Mouse (Mus musculus) bone marrow, adult 2 months (tissue): Measurements from ENCODE around the gene Zmiz2. TPM values are rescaled to one million over a fixed set of nuclear protein-coding genes. Genes with fewer than 3 reads are reported as not detected.
"Not testable (repeated sequence)": the region's sequence is repeated elsewhere in the genome, so short reads cannot be mapped to it uniquely, and the experiment has no call there.

Experiments
- H3K27ac ChIP-seq: fragments of 200-500 bp; 2 replicates; pipeline ENCODE4 v1.5.1; 2012; ENCODE audit warnings: low read depth, mild to moderate bottlenecking, control low read depth, inconsistent platforms, low read length; ENCODE audit not compliant: control insufficient read depth, poor library complexity, insufficient read depth
- H3K4me1 ChIP-seq: fragments of 200-500 bp; 2 replicates; pipeline ENCODE4 v1.6.1; 2011; ENCODE audit warnings: low read length; ENCODE audit not compliant: control insufficient read depth, insufficient read depth
- H3K4me3 ChIP-seq: fragments of 200-500 bp; replicated peaks from 2 replicates; pipeline ENCODE3; 2011; ENCODE audit warnings: mild to moderate bottlenecking, low read depth, low read length, control low read depth; ENCODE audit not compliant: control insufficient read depth
- CTCF ChIP-seq: fragments of 200-500 bp; IDR thresholded peaks from 2 replicates; pipeline ENCODE4 v1.5.1; 2011; ENCODE audit warnings: low read length, control low read depth; ENCODE audit not compliant: control insufficient read depth, insufficient read depth
- POLR2A ChIP-seq: fragments of 200-500 bp; IDR thresholded peaks from 2 replicates; pipeline ENCODE4 v1.6.1; 2011; ENCODE audit warnings: low read depth, mild to moderate bottlenecking, control low read depth, low read length, borderline replicate concordance; ENCODE audit not compliant: control insufficient read depth
- WGBS: fragments of 180-500 bp; shearing (Covaris S2); methylation state at CpG from one replicate; pipeline ENCODE4 v1.1.7; 2018; 5-methylcytosine and 5-hydroxymethylcytosine counted together
- polyA plus RNA-seq: library from polyadenylated mRNA; stranded (reverse); fragments of >200 nt; gene quantifications from 2 replicates; pipeline ENCODE4 v1.2.4, GENCODE M21; 2011; ENCODE audit warnings: low replicate concordance; ENCODE audit not compliant: missing spikeins, insufficient read depth, insufficient read length

Zmiz2 gene
- polyA plus RNA-seq, 1 experiment = 42.3 TPM

- TF ChIP-seq CTCF = no peak
- TF ChIP-seq POLR2A = no peak
- Histone ChIP-seq H3K4me1 (no peaks in the 10 kb centered on the region; the same call in 1 of the 2 replicates), H3K4me3 (no peak overlapping the region), H3K27ac (no peak overlapping the region)
- WGBS = 91% methylated on average over 5 of the region's 5 CpGs
Measured at GRCm38 (mm10) chr11:6403830-6404405, 15.0 kb downstream of the Zmiz2 start.

- TF ChIP-seq POLR2A = no peak
- no peak for TF ChIP-seq CTCF
- no peak overlapping the region for H3K4me3 ChIP-seq
- peak overlapping the region; percentile 22 for H3K27ac ChIP-seq
- 87% methylated on average over 9 of the region's 9 CpGs for WGBS
- H3K4me1 ChIP-seq = no peaks in the 10 kb centered on the region; the same call in 1 of the 2 replicates
Measured at GRCm38 (mm10) chr11:6404699-6405566, 16.1 kb downstream of the Zmiz2 start.

GRCm38 (mm10) chr11:6405591-6406081 is 16.8 kb downstream of the Zmiz2 start:
- peaks cover 1% of the 10 kb centered on the region for H3K4me1 ChIP-seq
- H3K27ac ChIP-seq = peak overlapping the region; percentile 22
- H3K4me3 ChIP-seq = no peak overlapping the region
- TF ChIP-seq CTCF = no peak
- no peak for TF ChIP-seq POLR2A
- 60% methylated on average over 4 of the region's 4 CpGs for WGBS

GRCm38 (mm10) chr11:6406251-6407161 is 17.6 kb downstream of the Zmiz2 start:
- 28% methylated on average over 14 of the region's 14 CpGs for WGBS
- Histone ChIP-seq H3K27ac (peak overlapping the region; percentile 3; the same call in 1 of the 2 replicates), H3K4me1 (peaks cover 1% of the 10 kb centered on the region), H3K4me3 (no peak overlapping the region)
- no peak for TF ChIP-seq POLR2A
- TF ChIP-seq CTCF = no peak

GRCm38 (mm10) chr11:6407162-6407621 is 18.3 kb downstream of the Zmiz2 start:
- H3K4me1 ChIP-seq = peaks cover 1% of the 10 kb centered on the region

GRCm38 (mm10) chr11:6410050-6410602 is 21.3 kb downstream of the Zmiz2 start:
- no peak overlapping the region for H3K27ac ChIP-seq
- H3K4me3 ChIP-seq = no peak overlapping the region
- whole genome bisulfite sequencing = 24% methylated on average over 5 of the region's 5 CpGs
- peaks cover 1% of the 10 kb centered on the region for H3K4me1 ChIP-seq
- TF ChIP-seq POLR2A = no peak

More at GRCm38 (mm10) chr11:6407162-6407621, 18.3 kb downstream of the Zmiz2 start:
- Histone ChIP-seq H3K27ac (no peak overlapping the region), H3K4me3 (no peak overlapping the region)
- WGBS = 66% methylated on average over 3 of the region's 3 CpGs
- no peak for TF ChIP-seq POLR2A

- 75% methylated on average over 5 of the region's 5 CpGs for WGBS
- H3K4me1 ChIP-seq, H3K4me3 ChIP-seq, H3K27ac ChIP-seq: not testable (repeated sequence)
Measured at GRCm38 (mm10) chr11:6410755-6411154, 21.9 kb downstream of the Zmiz2 start.
